Mouse (Mus musculus) heart, adult 9 months (tissue): ENCODE measurements around the gene Mr1.
"Not testable (repeated sequence)": the region's sequence is repeated elsewhere in the genome, so short reads cannot be mapped to it uniquely, and the experiment has no call there.

ENCODE experiments used
- DNase-seq, 2 experiments: peaks; one replicate each; pipeline ENCODE4 v3.0.0; 2022; ENCODE audit warnings: low spot score in 2 of 2

Mr1 gene

DNA sequence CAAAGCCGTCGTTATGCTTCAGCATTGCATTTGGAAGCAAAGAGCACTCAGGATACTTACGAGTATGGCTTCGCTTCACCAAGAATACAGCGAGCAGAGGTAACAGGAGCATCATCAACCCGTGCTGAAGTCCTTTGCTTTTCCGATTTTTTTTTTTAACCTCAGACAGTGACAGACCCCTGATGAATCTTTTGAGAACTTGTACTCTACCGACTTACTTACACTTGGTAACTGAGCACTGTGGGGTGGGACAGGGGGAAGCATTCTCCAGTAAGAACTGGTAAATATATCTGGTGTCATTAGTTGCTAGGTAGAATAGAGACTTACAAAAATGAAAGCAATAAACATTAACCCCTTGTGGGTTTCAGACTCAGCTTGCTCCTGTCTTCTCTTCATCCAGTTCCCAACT, at the start of gene Mr1:
Gene Mr1 (minus strand): TSS at position 243 of the 409 bp plus-strand sequence.
- peak; percentile 64 to 73 for DNase-seq

GRCm38 (mm10) chr1:155192805-155193368, 46.3 kb upstream of the Mr1 start:
- no peak for DNase-seq

DNA sequence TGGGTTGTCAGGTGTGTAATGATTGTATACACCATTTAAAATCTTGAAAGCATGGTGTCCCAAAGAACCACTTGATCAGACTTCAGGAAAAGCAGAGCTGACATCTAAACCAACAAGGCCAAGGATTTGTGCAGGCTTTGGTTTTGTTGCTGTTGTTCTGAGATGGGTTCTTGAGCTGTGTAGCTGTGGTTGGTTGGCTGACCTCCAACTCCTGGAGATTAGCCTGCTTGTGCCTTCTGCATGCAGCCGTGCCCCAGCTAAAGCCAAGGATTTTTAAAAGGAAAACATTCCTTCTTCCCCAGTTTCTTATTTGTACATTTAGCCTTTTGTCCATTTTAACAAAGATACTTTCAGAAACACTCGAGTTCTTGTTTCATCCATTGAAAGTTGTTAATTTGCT, 45.1 kb upstream of the Mr1 start:
- DNase-seq, result no peak

- DNase-seq, result no peak
Measured at GRCm38 (mm10) chr1:155191219-155191618, 44.6 kb upstream of the Mr1 start.

GRCm38 (mm10) chr1:155188656-155189055, 42.0 kb upstream of the Mr1 start:
- DNase-seq, result no peak

GRCm38 (mm10) chr1:155184191-155184590, 37.6 kb upstream of the Mr1 start:
- DNase-seq, result no peak

DNA sequence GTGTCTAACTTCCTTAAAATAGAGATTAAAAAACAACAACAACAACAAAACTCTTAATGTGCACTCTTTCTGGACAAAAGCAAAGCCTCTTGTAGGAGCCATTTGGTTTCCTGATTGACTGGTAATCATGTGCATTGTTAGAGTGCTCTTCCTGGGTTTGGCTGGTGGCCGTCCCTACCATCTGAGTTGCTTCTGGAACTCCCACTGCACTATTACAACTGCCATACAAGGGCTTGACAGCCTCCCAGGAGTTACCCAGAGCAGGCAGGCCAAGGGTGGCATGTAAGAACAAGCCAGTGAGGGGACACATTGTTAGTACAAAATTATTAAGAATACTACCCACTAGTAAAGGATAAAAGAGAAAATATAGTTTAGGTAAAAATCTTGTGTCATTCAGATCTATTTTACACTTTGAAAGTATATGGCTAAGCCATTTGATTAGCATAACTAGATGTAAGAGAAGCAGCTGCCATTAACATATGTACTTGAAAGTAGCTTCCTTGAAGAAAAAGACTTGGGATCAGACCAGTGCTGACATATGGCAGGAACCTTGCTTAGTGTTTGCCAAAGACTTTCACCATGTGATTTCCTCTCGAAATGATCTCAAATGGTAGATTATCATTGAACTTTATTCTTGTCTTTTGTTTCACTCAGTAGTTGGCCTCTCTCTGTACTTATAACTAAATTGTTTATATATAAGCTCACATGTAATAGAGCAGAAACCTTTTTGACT, 31.7 kb upstream of the Mr1 start:
- no peak for DNase-seq

DNA sequence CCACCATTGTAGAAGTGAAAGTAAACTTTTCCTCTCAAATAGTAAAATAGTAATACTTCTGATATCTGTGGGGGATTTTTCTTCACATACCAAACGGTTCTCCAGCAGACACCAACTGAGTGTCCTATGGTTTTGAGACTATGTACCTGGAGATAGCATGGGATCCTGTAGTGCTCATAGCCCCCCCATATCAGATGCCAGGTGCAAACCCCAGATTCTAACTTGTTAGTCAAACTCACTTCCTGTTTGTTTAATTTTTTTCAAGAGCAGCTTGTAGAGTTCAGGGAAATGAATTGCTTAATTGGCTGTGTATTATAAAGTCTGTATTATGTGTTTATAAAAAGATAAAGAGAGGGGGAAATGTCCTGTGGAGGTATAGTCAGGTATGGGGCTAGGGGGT, 27.8 kb upstream of the Mr1 start:
- no peak for DNase-seq

- DNase-seq, result not testable (repeated sequence)
Measured at GRCm38 (mm10) chr1:155173644-155174016, 27.0 kb upstream of the Mr1 start.

DNA sequence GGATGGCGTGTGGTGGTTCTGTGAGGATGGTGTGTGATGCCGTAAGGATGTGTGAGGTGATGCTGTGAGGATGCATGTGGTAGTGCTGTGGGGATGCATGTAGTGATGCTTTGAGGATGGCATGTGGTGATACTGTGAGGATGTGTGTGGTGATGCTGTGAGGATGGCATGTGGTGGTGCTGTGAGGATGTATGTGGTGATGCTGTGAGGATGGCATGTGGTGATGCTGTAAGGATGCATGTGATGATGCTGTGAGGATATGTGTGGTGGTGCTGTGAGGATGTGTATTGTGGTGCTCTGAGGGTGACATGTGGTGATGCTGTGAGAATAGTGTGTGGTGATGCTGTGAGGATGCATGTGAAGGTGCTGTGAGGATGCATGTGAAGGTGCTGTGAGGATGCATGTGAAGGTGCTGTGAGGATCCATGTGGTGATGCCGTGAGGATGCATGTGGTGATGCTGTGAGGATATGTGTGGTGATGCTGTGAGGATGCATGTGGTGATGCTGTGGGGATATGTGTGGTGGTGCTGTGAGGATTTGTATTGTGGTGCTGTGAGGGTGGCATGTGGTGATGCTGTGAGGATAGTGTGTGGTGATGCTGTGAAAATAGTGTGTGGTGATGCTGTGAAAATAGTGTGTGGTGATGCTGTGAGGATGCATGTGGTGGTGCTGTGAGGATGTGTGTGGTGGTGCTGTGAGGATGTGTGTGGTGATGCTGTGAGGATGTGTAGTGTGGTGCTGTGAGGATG, 26.5 kb upstream of the Mr1 start:
- no peak for DNase-seq

DNA sequence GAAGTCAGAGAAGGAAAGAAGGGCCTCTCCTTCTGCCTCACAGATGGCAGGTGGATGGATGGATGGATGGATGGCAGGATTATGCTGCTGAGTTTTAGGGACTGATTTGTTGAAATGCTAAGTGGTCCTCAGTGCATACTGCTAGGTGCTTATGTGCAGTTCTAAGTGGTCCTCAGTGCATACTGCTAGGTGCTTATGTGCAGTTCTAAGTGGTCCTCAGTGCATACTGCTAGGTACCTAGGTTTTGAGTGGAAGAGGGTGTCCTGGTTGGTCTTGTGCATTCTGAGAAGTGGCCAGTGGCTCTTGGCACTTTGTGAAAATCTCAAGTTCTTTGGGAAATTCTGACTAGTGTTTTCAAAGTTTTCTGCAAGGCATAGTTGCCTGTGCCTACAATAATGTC, 23.3 kb upstream of the Mr1 start:
- no peak for DNase-seq

GRCm38 (mm10) chr1:155167453-155167852, 20.8 kb upstream of the Mr1 start:
- DNase-seq, result no peak

GRCm38 (mm10) chr1:155158970-155159484, 12.4 kb upstream of the Mr1 start:
- DNase-seq, result peak; percentile 49 to 52

- DNase-seq, result peak; percentile 97
Measured at GRCm38 (mm10) chr1:155158141-155158969, 11.7 kb upstream of the Mr1 start, which contains the start of gene Stx6. Gene Stx6 (plus strand): TSS chr1:155158715.

- no peak for DNase-seq
Measured at GRCm38 (mm10) chr1:155153906-155154305, 7.3 kb upstream of the Mr1 start.

- no peak for DNase-seq
Measured at GRCm38 (mm10) chr1:155150821-155151220, 4.2 kb upstream of the Mr1 start.

DNA sequence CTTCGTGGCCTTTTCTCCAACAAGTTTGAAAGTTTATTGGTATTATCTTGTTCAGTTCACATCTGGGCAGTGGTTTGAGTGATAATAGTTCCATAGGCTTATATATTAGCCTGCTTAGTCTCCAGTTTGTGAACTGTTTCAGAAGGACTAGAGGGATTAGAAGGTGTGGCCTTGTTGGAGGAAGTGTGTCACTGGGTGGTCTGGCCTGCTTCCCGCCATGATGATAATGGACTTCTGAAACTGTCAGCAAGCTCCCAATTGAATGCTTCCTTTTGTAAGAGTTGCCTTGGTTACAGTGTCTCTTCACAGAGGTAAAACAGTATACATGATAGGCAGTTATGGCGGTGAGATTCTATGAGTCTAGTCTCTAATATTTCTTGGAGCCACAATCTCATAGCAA, 2.8 kb upstream of the Mr1 start:
- no peak for DNase-seq

DNA sequence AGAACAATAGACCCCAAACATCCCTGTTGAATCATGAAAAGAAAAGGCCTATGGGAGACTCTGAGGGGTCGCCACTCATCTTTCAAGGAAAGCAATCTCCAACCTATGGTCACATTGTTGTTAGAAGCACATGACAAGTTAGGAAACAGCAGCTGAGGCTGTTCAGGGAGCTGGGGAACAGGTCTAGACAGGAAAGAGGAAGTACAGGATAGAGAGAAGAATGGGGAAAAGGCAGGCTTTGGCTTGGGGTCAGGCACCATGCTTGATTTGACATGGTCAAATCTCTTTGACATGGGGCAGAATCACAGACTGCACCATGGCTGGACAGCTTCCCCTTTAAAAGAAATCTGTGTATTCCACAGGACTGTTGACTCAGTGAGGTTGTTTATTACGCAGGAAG, 614 bp upstream of the Mr1 start:
- DNase-seq, result no peak

DNA sequence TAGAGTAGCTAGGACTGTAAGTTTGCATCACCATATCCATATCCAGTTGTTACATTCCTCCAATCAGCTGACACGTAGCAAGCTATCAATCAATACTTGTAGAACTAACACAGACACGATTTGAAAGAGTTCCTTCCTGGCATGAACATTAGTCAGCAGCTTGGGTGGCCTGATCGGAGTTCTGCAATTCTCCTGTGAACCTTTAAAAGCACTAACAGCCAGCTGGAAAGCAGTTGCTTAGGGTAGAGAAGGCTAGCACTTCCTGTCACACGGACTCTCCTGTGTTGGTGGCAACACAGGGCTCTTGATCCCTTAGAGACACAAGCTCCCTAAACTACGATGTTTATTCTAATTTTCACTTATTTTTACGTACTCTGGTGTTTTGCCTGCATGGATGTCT, 994 bp downstream of the Mr1 start:
- DNase-seq, result peak; percentile 29 to 45

- peak in 1 of 2 experiments; percentile 76 for DNase-seq
Measured at GRCm38 (mm10) chr1:155140076-155140475, 6.5 kb downstream of the Mr1 start.

- DNase-seq, result peak; percentile 71 to 76
Measured at GRCm38 (mm10) chr1:155138795-155139194, 7.8 kb downstream of the Mr1 start.

DNA sequence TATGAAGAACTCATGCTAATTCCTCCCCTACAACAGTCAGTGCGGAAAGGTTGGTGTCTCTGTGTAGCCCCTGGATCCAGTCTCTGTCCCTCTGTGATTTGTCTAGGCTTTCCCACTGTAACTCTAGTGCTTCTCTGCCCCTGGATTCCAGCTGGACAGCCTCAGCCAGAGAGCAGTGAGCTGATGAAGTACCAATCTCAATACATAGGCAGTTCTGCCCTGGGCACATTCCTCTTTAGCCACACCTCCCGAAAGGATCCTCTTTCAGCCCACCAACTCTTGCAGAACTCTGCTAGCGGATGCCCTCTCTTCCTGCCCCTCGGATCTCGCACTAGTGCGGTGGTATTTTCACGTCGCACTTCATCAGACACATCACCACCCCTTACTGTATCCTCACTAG, 11.7 kb downstream of the Mr1 start:
- DNase-seq, result no peak
